Mouse (Mus musculus) right cerebral cortex, postnatal 10 days (tissue): ENCODE data around the gene Doc2g.

Source experiments
- DNase-seq, 2 experiments: peaks; one replicate each; pipeline ENCODE4 v3.0.0; 2021; ENCODE audit warnings: low spot score in 2 of 2

The Doc2g gene

DNA sequence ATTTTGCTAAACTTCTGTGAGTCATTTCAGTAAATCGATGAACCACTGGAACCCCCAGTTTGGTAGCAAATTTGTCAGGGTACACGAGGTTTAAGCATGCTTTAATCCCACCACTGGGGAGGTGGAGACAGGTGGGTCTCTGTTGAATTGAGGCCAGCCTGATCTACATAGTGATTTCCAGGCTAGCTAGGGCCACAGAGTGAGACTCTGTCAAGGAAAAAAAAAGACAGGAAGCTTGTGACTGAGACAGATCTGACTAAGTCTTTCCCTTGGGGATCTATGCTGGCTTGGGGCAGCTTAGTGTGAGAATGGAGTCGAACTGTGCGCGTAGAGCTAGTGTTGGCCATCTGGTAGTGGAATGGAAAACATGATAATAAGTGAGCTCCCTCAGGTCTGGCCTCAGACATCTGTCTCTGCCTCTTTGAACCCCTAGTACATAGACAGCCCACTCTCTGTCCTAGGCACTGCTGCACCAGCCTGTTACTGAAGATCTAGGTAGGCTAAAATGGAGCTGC lies 49.5 kb downstream of the Doc2g start:
- DNase-seq = no peak

- no peak for DNase-seq
Measured at GRCm38 (mm10) chr19:4054613-4055012, 51.5 kb downstream of the Doc2g start.

- no peak for DNase-seq
Measured at GRCm38 (mm10) chr19:4055216-4055946, 52.3 kb downstream of the Doc2g start.

DNA sequence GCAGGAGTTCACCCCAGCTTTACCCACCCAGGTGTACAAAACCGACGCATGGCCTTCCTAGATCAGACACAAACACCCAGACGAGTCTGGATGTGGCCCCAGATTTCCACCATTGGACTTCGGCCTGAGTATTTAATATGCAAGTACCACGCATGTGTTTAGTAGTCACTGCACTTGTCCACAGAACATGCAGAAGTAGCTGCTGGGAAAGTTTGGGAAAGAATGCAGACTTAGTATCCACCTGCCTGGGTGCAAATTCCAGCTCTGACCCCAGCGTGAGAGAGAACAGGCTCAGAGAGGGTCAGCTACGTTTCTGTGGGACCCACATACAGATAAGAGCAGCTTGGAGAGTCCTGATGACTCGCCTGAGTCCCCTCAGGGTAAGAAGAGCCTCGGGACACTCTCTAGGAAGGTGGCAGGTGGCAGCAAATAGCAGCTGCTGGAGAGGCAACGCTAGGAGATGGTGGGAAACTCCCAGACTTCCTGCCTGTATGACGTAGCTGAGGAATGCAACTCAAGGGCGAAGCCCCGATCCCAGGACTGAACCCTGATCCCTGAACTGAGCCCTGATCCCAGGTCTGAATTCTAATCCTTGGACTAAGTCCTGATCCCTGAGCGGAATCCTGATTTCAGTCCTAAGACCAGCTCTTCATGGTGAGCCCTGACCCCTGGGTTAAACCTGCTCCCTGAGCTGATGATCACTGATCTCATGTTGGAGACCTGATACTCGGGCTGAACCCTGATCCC lies 53.0 kb downstream of the Doc2g start:
- no peak for DNase-seq
